Mouse (Mus musculus): ENCODE results near the gene Pygl. TPM values are rescaled to one million over a fixed set of nuclear protein-coding genes. Genes with fewer than 3 reads are reported as not detected.
"Not testable (repeated sequence)": the region's sequence is repeated elsewhere in the genome, so short reads cannot be mapped to it uniquely, and the experiment has no call there.

Pygl gene
- total RNA-seq, 2 experiments from 2014 or later: 74.4 to 127 TPM

- no peak for ATAC-seq (replicated peaks; ENCODE audit: poor library complexity, severe bottlenecking)
Measured at GRCm38 (mm10) chr12:70228155-70228554, 3.1 kb downstream of the Pygl start.

- peak; percentile 86 for ATAC-seq (replicated peaks; ENCODE audit: poor library complexity, severe bottlenecking)
Measured at GRCm38 (mm10) chr12:70227121-70227932, 4.0 kb downstream of the Pygl start.

DNA sequence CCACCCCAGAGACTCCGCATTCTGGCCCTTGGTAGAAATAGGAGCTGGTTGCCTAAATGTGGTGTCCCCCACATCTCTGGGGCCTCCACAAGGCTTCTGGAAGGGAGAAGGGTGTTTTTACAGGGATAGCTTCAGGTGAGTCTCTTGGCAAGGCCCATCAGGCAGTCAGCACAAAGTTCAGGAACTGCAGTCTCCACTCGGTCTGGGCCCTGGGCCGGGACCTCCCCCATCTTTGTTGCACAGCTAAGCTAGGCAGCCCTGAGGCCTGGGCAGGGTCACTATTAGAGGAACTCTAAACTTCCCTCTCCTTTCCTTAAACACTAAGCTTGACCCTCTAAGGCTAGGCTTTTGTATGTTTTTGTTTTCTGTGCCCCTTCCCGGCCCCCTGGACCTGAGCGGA lies 4.6 kb downstream of the Pygl start:
- ATAC-seq (replicated peaks; ENCODE audit: poor library complexity, severe bottlenecking): peak; percentile 24

GRCm38 (mm10) chr12:70223331-70223730 lies 8.0 kb downstream of the Pygl start:
- no peak for ATAC-seq (replicated peaks; ENCODE audit: poor library complexity, severe bottlenecking)

DNA sequence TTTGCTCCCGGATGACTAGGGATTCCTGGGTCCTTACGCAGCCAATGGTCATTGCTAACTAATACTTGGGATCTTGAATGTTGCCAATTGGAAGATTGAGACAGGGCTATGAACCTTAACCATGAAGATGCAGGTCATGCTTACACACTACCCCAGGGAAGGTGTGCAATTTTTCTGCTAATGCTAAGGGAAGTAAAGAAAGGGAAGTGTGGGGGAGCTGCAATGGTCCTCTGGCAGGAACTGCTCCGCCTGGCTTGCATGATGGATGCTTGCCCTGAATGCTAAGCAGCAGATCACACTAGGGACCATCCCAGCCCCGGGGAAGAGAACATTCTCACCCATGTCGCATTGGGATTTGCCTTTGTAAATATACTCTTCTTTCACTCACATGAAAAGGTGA lies 9.9 kb downstream of the Pygl start:
- peak; percentile 40 for ATAC-seq (replicated peaks; ENCODE audit: poor library complexity, severe bottlenecking)

DNA sequence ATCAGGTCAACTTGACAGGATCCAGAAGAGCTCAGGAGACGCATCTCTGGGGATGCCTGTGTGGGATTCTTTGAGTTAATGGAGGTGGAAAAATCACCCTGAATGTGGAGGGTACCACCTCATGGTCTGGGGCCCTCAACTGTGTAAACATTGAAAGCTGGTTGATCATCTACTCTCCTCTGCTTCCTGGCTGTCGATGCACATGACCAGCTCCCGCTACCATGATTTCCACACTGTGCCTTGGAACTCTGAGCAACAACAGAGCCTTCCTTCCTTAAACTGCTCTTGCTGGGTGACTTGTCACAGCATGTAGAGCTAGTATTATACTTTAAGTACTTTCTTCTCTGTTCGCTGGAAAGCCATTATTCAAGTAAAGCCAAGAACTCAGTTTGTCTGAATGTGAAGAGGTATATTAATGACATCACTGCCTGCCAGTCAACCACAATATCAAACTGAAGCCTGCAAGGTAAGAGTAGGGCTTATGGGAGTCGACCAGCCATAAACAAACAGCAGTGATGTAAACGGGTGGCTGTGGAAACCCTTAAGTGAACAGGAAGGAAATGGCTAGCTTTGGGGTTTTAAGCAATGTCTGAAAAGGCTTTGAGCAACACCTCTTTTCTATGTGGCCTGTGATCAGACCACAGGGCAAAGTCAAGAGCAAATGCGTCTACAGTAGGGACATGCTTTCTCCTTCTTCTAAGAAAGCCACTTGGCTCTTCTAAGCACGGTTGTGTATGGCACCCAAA lies 12.3 kb downstream of the Pygl start:
- ATAC-seq (replicated peaks; ENCODE audit: poor library complexity, severe bottlenecking): peak; percentile 85

DNA sequence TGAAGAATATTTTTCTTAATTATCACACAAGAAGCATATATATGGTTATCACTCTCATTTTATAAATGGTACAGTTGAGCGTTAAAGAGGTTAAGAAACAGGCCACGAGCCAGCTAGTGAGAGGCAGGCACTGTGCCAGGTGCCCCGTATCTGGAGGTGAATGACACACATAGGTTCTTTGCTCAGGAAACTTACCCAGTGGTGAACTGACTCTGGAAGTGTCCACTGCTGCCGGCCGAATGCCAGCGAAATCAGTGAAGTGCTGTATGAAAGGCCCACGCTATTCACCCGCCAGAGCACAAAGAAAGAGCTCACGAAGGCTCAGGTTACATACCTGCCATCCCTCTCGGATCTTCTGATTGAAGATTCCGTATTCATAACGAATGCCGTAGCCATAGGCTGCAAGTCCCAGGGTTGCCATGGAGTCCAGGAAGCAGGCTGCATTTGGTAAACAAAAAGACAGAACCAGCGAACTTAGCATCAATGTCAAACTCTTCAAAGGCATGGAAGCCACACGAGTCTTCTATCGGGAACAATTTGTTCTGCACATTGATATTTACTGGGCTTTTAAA lies 15.0 kb downstream of the Pygl start:
- no peak for ATAC-seq (replicated peaks; ENCODE audit: poor library complexity, severe bottlenecking)

DNA sequence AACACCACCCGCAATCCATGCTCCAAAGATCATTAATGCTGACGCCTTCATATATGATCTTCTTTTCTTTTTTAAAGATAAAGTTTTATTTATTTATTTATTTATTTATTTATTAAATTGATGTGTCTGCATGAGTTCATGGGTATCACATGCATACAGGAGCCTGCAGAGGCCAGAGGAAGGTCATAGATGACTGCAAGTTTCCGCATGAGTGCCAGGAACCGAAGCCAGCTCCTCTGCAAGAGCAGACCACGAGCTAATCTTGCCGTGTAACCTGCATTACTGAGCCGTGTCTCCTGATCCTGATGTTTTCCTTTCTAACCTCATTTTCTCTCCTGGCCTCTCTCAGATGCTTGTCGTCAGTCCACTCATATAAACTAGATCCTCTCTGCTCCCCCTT lies 17.0 kb downstream of the Pygl start:
- ATAC-seq (replicated peaks; ENCODE audit: poor library complexity, severe bottlenecking): no peak

DNA sequence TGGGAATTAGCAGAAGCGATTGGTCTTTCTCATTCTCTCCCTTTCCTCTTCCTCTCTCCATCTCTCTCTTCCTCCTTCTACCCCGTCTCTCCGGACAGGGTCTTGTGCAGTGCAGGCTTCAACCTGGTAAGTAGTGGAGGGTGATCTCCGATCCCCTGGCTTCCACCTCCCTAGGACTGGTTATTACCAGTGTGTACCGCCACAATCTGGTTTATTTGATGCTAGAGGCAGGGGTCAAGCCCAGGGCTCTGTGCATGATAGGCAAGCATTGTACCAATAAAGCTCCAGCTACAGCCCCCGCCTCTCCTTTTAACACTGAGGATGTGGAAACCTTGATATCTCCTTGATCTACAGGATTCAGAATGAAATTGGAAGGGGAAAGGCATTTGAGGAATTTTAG lies 17.7 kb downstream of the Pygl start:
- ATAC-seq (replicated peaks; ENCODE audit: poor library complexity, severe bottlenecking): no peak

- no peak for ATAC-seq (replicated peaks; ENCODE audit: poor library complexity, severe bottlenecking)
Measured at GRCm38 (mm10) chr12:70212501-70212900, 18.8 kb downstream of the Pygl start.

GRCm38 (mm10) chr12:70208214-70208613 lies 23.1 kb downstream of the Pygl start:
- ATAC-seq (replicated peaks; ENCODE audit: poor library complexity, severe bottlenecking): no peak

- ATAC-seq (replicated peaks; ENCODE audit: poor library complexity, severe bottlenecking): no peak
Measured at GRCm38 (mm10) chr12:70204433-70204832, 26.9 kb downstream of the Pygl start.

GRCm38 (mm10) chr12:70201926-70202529 lies 29.3 kb downstream of the Pygl start:
- ATAC-seq (replicated peaks; ENCODE audit: poor library complexity, severe bottlenecking): peak; percentile 84

GRCm38 (mm10) chr12:70196341-70196740 lies 34.9 kb downstream of the Pygl start:
- no peak for ATAC-seq (replicated peaks; ENCODE audit: poor library complexity, severe bottlenecking)

- ATAC-seq (replicated peaks; ENCODE audit: poor library complexity, severe bottlenecking): no peak
Measured at GRCm38 (mm10) chr12:70195426-70195825, 35.9 kb downstream of the Pygl start.

DNA sequence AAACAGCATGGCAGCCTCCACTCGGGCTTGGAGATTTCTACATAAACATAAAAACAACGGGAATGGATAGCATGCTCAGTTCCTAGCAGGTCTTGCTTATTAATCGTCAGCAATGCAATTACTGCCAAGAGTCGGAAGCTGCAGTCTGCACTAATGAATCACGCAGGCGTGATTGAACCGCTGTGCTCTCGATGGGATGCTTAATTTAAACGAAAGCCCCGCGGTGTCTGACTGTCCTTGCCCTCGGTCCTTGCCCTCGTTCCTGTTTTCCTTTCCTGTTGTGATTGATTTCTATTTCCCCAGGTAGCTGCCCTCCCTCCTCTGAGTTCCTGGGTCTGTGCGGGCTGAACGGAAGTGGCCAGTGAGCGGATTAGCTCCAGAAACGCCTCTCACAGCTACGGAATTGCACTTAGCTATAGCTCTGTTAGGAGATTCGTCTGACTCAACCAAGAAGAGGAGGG lies 39.0 kb downstream of the Pygl start:
- ATAC-seq (replicated peaks; ENCODE audit: poor library complexity, severe bottlenecking): no peak

GRCm38 (mm10) chr12:70184173-70184783 lies 47.0 kb downstream of the Pygl start:
- ATAC-seq (replicated peaks; ENCODE audit: poor library complexity, severe bottlenecking): no peak

- ATAC-seq (replicated peaks; ENCODE audit: poor library complexity, severe bottlenecking): not testable (repeated sequence)
Measured at GRCm38 (mm10) chr12:70183507-70183906, 47.8 kb downstream of the Pygl start.

GRCm38 (mm10) chr12:70169969-70170368 lies 61.3 kb downstream of the Pygl start:
- no peak for ATAC-seq (replicated peaks; ENCODE audit: poor library complexity, severe bottlenecking)

- ATAC-seq (replicated peaks; ENCODE audit: poor library complexity, severe bottlenecking): no peak
Measured at GRCm38 (mm10) chr12:70167950-70168349, 63.3 kb downstream of the Pygl start.

Data from granulocyte monocyte progenitor cell, adult 5-6 weeks (primary cell).